Mouse (Mus musculus) ES-E14 (cell line): Measurements from ENCODE around the gene Hp. TPM values are rescaled to one million over a fixed set of nuclear protein-coding genes. Genes with fewer than 3 reads are reported as not detected.
A peak's percentile ranks its signal among the peaks of the same experiment; 100 is the strongest.

Experiments
- DNase-seq: peaks from one replicate; pipeline ENCODE4 v3.0.0-alpha.2; 2013; ENCODE audit warnings: low read depth, low spot score
- H3K27ac ChIP-seq: 2 replicates; pipeline ENCODE4 v1.5.1; 2012; ENCODE audit warnings: low read depth, mild to moderate bottlenecking, low read length, moderate library complexity, mixed read lengths; ENCODE audit not compliant: poor library complexity, insufficient read depth, severe bottlenecking
- H3K36me3 ChIP-seq: 2 replicates; pipeline ENCODE4 v1.6.1; 2012; ENCODE audit warnings: mild to moderate bottlenecking, low read length, moderate library complexity, mixed read lengths; ENCODE audit not compliant: control insufficient read depth, poor library complexity, insufficient read depth, severe bottlenecking
- H3K4me1 ChIP-seq, 2 experiments: fragments of 150-350 bp in 1 of 2; sonication (generic) in 1 of 2; 2 replicates each; pipeline ENCODE4 v1.6.1; 2012; ENCODE audit warnings: low read length in 2 of 2, mild to moderate bottlenecking in 1 of 2, mixed read lengths in 1 of 2; ENCODE audit not compliant: control insufficient read depth in 2 of 2, insufficient read depth in 2 of 2, poor library complexity in 1 of 2
- H3K4me3 ChIP-seq, 2 experiments: fragments of 150-350 bp in 1 of 2; sonication (generic) in 1 of 2; 2 replicates each; pipeline ENCODE4 v1.5.1; 2012; ENCODE audit warnings: low read length in 2 of 2, low read depth in 1 of 2, mild to moderate bottlenecking in 1 of 2, mixed read lengths in 1 of 2; ENCODE audit not compliant: insufficient read depth in 1 of 2, poor library complexity in 1 of 2, severe bottlenecking in 1 of 2
- H3K9ac ChIP-seq: 2 replicates; pipeline ENCODE4 v1.6.1; 2012; ENCODE audit warnings: low read depth, mild to moderate bottlenecking, low read length, mixed read lengths; ENCODE audit not compliant: poor library complexity, insufficient read depth, severe bottlenecking
- H3K9me3 ChIP-seq: fragments of 150-350 bp; sonication (generic); 2 replicates; pipeline ENCODE4 v1.6.1; 2012; ENCODE audit warnings: low read depth, mild to moderate bottlenecking, low read length; ENCODE audit not compliant: control insufficient read depth, insufficient read depth
- CHD2 ChIP-seq: IDR thresholded peaks from 2 replicates; pipeline ENCODE4 v1.6.1; 2014; ENCODE audit warnings: mild to moderate bottlenecking, low read depth, low read length, inconsistent platforms
- HCFC1 ChIP-seq: IDR thresholded peaks from 2 replicates; pipeline ENCODE4 v1.6.1; 2012; ENCODE audit warnings: low read length, inconsistent platforms, borderline replicate concordance; ENCODE audit not compliant: insufficient read depth
- MAFK ChIP-seq: IDR thresholded peaks from 2 replicates; pipeline ENCODE4 v1.6.1; 2014; ENCODE audit warnings: mild to moderate bottlenecking, low read depth, low read length, inconsistent platforms; ENCODE audit not compliant: insufficient read depth
- ZC3H11A ChIP-seq: IDR thresholded peaks from 2 replicates; pipeline ENCODE4 v1.6.1; 2012; ENCODE audit warnings: low read depth, mild to moderate bottlenecking, inconsistent platforms, low read length, borderline replicate concordance
- ZNF384 ChIP-seq: IDR thresholded peaks from 2 replicates; pipeline ENCODE4 v1.6.1; 2012; ENCODE audit warnings: low read depth, low read length, inconsistent platforms
- in situ Hi-C, 2 experiments: fragments of 600-800 bp; cut with MboI; formaldehyde crosslinking; loops; one replicate each; pipeline ENCODE4 v1.15.1; 2025; ENCODE audit warnings: low sequenced_read_pairs in 2 of 2, inconsistent platforms in 1 of 2; ENCODE audit not compliant: unreplicated experiment in 2 of 2
- total RNA-seq: library from RNA; depleted of rRNA; stranded (reverse); fragments of 300-350 nt; gene quantifications from 2 replicates; pipeline ENCODE4 v1.2.3, GENCODE M21; 2012

Gene Hp
- total RNA-seq, 1 experiment, result not detected

GRCm38 (mm10) chr8:109551663-109552062 lies 27.3 kb downstream of the Hp start:
- Histone ChIP-seq H3K36me3 (peaks cover 84% of the 10 kb centered on the region), H3K4me3 (no peak overlapping the region), H3K4me1 (no peaks in the 10 kb centered on the region), H3K27ac (no peak overlapping the region), H3K9ac (no peak overlapping the region), H3K9me3 (no peaks in the 10 kb centered on the region)
- in situ Hi-C loops, result no loop called here
- no peak for TF ChIP-seq MAFK
- peak; percentile 45 for DNase-seq

GRCm38 (mm10) chr8:109544049-109544448 lies 34.9 kb downstream of the Hp start:
- no peak for TF ChIP-seq HCFC1
- no peak for TF ChIP-seq MAFK
- TF ChIP-seq ZC3H11A, result no peak
- TF ChIP-seq CHD2, result no peak
- TF ChIP-seq ZNF384, result no peak
- H3K36me3 ChIP-seq, result peaks cover 17% of the 10 kb centered on the region
- in situ Hi-C loops, result no loop called here
- H3K4me3 ChIP-seq, result no peak overlapping the region
- H3K27ac ChIP-seq, result no peak overlapping the region
- no peak overlapping the region for H3K9ac ChIP-seq
- peaks cover 0 to 10% of the 10 kb centered on the region in 2 experiments; a peak in 1 of 4 replicates for H3K4me1 ChIP-seq
- DNase-seq, result no peak
- no peaks in the 10 kb centered on the region for H3K9me3 ChIP-seq

- H3K27ac ChIP-seq, result no peak overlapping the region
- H3K9me3 ChIP-seq, result no peaks in the 10 kb centered on the region
- peaks cover 6% of the 10 kb centered on the region for H3K36me3 ChIP-seq
- H3K4me3 ChIP-seq, result no peak overlapping the region
- DNase-seq, result no peak
- peaks cover 0 to 10% of the 10 kb centered on the region in 2 experiments; a peak in 1 of 4 replicates for H3K4me1 ChIP-seq
- in situ Hi-C loops, result no loop called here
- no peak for TF ChIP-seq CHD2
- TF ChIP-seq HCFC1, result no peak
- no peak for TF ChIP-seq MAFK
- TF ChIP-seq ZC3H11A, result no peak
- no peak for TF ChIP-seq ZNF384
- H3K9ac ChIP-seq, result no peak overlapping the region
Measured at GRCm38 (mm10) chr8:109542748-109543519, 36.0 kb downstream of the Hp start.

GRCm38 (mm10) chr8:109542165-109542564 lies 36.8 kb downstream of the Hp start:
- H3K27ac ChIP-seq, result no peak overlapping the region
- no peaks in the 10 kb centered on the region for H3K9me3 ChIP-seq
- in situ Hi-C loops, result no loop called here
- H3K9ac ChIP-seq, result no peak overlapping the region
- peaks cover 1% of the 10 kb centered on the region; the same call in 1 of the 2 replicates for H3K36me3 ChIP-seq
- no peak overlapping the region for H3K4me3 ChIP-seq
- TF ChIP-seq CHD2 (no peak), ZC3H11A (no peak), ZNF384 (no peak), MAFK (no peak), HCFC1 (no peak)
- H3K4me1 ChIP-seq, result peaks cover 0 to 10% of the 10 kb centered on the region in 2 experiments; a peak in 1 of 4 replicates
- DNase-seq, result no peak
